Mouse (Mus musculus): ENCODE measurements at regions not wholly inside any gene's neighbourhood (a gene's known extent, or its start where the extent isn't known, plus 50 kb on each side); places are given as distances from the start of the nearest gene placed in this dataset.

GRCm38 (mm10) chr10:116726031-116726430 lies 144.7 kb upstream of the Cnot2 start:
- DNase-seq = no peak

GRCm38 (mm10) chr10:116721986-116722385 lies 140.7 kb upstream of the Cnot2 start:
- no peak for DNase-seq

DNA sequence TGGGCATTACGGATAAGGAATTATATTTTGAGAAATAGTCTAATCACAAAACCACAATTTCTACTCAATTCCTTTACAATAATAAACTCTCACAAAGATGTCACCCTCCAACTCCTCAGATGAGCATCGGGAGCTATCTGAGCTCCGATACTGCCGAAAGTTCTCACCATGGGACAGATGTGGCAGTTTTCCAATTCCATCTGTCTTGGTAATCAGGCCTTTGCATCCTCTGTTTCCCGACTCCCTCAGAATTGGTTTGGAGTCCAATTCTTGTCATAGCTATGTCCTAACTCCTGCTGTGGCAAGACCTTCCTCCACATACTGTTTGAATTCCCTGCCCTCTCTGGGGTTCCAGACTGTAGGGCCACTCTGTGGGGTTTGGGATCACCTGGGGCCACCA lies 138.3 kb upstream of the Cnot2 start:
- DNase-seq = no peak

DNA sequence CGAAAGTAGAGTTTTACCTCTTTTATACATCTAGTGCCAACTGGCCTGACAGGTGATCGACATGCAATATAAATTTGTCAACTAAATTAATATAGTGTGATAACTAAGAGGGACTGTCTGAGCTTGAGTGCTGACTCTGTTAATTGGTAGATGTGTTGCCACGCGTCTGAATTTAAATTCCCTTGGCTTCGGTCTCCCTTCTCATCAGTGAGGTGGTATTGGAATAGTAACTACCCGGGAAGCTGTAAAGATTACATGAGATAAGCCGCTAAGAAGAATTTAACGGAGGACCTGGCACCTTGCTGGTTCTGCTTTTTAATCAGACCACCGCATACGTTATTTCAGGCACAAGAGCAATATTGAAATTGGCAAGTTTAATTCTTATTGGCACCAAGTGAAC lies 136.7 kb upstream of the Cnot2 start:
- DNase-seq = no peak

DNA sequence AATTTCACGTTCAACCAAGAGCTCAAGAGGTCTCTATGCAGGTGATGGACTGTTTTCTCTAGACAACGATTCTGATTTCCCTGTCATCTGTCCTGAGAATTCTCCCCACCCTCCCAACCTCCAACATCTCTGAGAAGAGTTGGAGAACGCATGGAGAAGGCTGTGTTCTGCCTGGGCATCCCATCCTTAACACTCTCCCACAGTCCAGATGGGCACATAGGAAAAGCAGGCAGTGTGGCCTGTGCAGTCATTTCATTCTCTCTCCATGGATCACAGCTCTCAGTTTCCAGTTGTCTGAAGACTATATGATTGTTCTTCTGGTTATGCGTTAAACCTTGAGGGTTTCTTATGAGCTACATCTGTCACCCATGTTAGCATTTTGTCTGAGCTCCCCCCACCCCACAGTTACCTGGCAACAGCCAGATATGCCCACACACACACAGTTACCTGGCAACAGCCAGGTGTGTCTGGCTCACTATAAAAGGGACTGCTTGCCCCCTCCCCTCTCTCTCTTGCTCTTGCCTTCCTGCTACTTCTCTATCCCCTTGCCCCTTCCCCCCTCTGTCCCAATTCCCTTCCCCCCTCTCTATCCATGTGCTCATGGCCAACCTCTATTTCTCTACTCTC lies 135.8 kb upstream of the Cnot2 start:
- no peak for DNase-seq

GRCm38 (mm10) chr10:116713456-116713855 lies 132.1 kb upstream of the Cnot2 start:
- peak; percentile 77 to 80 for DNase-seq

DNA sequence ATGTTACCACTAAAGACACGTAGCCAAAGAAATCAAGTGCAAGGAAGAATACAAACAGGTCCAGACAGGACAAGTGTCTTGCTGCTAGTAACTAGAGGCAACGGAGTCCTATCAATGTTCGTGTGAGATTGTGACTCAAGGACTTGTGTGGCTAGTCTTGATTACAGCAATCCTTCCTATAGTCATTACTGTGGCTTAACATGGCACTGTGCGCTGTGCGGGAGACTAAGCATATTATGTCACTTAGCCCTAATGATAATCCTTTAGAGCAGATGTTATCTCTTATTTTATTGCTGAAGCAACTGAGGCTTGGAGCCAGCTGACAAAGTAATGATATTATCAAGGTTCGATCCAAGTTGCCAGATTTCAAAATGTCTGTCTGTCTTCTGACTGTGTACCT lies 125.7 kb upstream of the Cnot2 start:
- DNase-seq = no peak

DNA sequence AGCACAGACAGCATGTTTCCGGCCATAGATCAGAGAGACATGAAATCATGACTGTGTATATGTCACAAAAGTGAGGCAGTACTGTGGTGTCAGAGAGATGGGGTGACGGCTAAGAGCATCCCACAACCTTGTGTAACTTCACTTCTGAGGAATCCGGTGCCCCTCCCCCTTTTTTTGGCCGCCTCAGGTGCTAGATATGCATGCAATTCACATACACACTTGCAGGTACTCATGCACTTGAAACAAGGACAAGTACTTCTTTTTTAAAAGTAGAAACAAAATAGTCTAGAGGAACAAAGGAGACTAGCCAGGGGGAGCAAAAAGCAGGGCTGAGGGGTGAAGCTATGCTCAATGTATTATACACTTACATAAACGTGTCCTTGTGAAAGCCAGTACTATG lies 120.0 kb upstream of the Cnot2 start:
- no peak for DNase-seq

DNA sequence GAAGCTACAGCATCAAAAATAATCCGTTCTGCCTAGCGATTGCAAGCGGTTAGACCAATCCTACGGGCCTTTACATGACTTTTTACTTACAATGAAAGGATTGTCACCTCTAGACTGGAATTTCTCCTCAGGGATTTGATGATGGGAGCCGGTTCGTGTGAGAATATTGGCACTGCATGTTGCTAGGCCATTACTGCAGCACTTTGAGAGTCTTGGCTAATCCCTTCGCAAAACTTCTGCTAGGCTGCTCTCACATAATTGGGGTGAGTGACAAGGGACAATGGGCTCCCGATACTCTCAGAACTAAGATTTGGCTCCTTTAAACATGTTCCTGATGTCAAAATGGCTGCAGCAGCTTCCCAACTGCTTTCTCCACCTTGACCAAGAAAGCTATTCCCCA lies 118.4 kb upstream of the Cnot2 start:
- DNase-seq = no peak

GRCm38 (mm10) chr10:116697628-116698316 lies 116.5 kb upstream of the Cnot2 start:
- no peak for DNase-seq

GRCm38 (mm10) chr10:116693816-116694215 lies 112.5 kb upstream of the Cnot2 start:
- DNase-seq = no peak

DNA sequence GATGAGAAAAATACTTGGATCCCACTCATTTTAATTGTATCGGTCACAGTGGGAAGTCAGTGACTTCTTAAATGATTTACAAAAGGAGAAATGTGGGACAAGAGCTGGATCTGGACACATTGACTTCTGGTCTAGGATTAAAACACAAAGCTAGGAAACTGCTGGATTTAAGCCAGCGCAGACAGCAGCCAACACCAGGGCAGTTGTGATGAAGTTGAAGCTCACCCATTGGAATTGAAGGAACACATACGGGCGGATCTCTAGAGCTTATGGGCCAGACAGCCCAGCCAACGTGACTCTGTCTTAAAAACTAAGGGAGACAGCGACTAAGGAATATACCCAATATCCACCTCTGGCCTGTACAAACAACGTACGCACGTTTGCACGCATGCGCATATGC lies 105.4 kb upstream of the Cnot2 start:
- DNase-seq = no peak

DNA sequence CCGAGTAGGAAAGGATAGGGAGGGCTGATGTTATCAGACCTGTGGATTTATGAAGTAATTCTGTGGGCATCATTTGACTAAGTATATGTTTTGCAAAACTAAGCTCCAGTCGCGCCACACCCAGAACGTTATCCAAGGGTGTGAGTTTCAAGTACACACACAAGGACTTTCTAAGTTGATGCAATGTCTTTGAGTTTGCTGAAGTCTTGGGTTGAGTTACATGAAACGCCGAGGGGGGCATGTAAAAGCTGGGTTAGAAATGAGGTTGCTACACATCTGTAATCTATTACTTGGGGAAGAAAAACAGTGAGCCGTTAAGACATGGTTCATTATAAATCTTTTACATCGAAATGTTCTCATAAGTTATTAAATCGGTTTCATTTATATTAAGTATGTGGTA lies 102.1 kb upstream of the Cnot2 start:
- DNase-seq = no peak

DNA sequence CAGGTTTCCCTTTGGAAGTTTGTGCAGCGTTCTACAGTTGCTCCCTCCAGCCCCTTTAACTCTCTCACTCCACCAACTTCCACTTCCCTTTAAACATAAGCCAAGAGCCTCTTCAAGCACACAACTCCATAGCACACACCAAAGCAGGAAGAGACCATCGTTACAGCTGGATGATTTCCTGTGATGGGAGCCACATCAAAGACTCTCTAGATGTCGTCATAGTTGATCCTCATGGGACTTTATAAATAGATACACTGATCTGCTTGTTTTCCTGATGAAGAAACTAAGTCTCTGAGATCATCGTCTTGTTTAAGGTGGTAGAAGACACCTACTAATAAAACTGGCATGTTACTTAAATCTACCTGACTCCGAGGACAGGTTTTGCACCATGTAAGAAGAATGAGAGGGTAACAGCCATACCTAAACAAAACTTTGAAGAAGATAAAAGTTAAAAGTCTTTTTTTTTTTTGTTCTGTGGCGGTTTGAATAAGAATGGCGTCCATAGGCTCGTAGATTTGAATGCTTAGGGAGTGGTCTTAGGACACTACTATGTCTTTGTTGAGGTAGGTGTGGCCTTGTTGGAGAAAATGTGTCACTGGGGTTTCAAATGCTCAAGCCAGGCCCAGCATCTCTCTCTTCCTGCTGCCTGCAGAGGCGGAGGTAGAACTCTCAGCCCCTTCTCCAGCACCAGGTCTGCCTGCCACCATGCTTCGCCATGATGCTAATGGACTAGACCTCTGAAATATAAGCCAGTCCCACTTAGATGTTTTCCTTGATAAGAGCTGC lies 97.8 kb upstream of the Cnot2 start:
- no peak for DNase-seq

GRCm38 (mm10) chr10:116677949-116678348 lies 96.6 kb upstream of the Cnot2 start:
- no peak for DNase-seq

DNA sequence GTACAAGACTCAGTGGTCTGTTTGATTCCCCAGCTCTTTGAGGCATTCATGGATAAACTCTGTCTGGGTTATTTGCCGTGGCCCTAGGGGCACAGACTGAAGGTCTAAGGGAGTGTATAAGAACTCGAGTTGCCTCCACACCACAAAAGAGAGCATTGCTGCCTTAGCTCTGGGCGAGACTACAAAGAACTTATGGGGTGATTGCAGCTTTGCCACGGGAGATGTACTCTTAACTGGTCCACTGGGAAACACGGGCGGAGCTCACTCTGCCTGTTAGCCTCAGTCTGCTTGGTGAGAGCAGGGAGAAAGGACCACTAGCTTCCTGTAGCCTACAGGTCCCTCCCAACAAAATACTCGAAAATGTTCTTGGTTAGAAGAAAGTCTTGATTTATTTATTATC lies 93.9 kb upstream of the Cnot2 start:
- DNase-seq = no peak

- DNase-seq = no peak
Measured at GRCm38 (mm10) chr10:116674348-116674747, 93.0 kb upstream of the Cnot2 start.

DNA sequence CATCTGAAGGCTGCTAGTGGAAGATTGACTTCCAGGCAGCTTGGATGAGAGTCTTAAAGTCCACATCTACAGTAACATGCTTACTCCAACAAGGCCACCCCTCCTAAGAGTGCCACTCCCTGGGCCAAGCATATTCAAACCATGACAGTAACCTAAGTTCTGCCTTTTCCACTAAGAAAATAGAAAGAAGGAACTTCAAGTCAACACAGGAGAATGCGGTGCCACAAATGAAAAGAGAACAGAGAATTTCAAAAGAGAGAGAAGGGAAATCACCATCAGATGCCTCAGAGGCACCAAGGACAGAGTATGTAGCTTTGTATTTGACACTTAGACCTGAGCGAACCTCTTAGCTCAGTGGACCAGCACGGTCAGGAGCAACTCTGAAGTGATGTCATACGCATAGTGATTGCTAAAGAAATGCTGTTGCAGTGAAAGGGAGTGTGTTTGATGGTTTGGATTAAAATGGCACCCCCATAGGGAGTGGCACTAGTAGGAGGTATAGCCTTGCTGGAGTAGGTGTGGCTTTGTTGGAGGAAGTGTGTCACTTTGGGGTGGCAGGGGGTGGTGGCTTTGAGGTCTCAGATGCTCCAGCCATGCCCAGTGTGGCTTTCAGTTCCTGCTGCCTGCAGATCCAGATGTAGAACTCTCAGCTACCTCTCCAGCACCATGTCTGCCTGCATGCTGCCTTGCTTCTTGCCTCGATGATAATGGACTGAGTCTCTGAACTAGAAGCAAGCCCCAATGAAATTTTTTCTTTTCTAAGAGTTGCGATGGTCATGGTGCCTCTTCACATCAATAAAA lies 77.1 kb upstream of the Cnot2 start:
- DNase-seq = no peak

GRCm38 (mm10) chr10:116655891-116656290 lies 74.6 kb upstream of the Cnot2 start:
- DNase-seq = no peak

GRCm38 (mm10) chr10:116655018-116655807 lies 73.9 kb upstream of the Cnot2 start:
- peak in 1 of 2 experiments; percentile 19 for DNase-seq

- DNase-seq = peak in 1 of 2 experiments; percentile 52
Measured at GRCm38 (mm10) chr10:116654091-116654490, 72.8 kb upstream of the Cnot2 start.

DNA sequence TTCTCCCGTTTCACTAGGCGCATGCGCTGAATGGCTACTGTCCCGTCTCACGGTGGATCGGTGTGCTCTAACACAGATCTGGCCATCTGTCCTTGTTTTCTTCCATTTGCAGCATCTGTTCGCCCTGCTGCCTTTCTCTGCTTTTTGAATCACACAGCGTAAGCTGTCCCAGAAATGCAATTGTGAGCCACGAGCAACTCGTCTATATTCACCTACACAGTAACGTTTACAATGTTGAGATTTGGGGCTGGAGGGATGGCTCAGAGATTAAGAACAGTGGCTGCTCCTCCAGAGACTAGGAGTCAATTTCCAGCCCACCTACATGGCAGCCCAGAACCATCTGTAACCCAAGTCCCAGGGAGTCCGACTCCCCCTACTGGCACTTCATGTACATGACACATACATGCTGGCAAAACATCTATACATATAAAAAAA lies 72.2 kb upstream of the Cnot2 start:
- DNase-seq = peak; percentile 89 to 93

Measured in cerebellum, adult 18-20 months (tissue).